Mouse (Mus musculus) G1E (cell line): ENCODE measurements around the gene Pkig. TPM values are rescaled to one million over a fixed set of nuclear protein-coding genes. Genes with fewer than 3 reads are reported as not detected.

Experiments used
- ATAC-seq: 2 replicates; pipeline ENCODE4 v1.8.0; 2016; ENCODE audit warnings: mild to moderate bottlenecking; ENCODE audit not compliant: insufficient number of reproducible peaks, poor library complexity, low FRiP score, severe bottlenecking; ENCODE audit errors: extremely low read depth
- DNase-seq: peaks from one replicate; pipeline ENCODE4 v3.0.0; 2012; ENCODE audit warnings: low spot score
- H3K27me3 ChIP-seq: 2 replicates; pipeline ENCODE4 v1.6.1; 2012; ENCODE audit warnings: mild to moderate bottlenecking, low read length, inconsistent platforms; ENCODE audit not compliant: insufficient read depth
- H3K36me3 ChIP-seq: replicated peaks from 2 replicates; pipeline ENCODE3; 2012; ENCODE audit warnings: mild to moderate bottlenecking, inconsistent platforms
- H3K4me1 ChIP-seq: 2 replicates; pipeline ENCODE4 v1.6.1; 2012; ENCODE audit warnings: low read depth, low read length, inconsistent platforms, mixed read lengths; ENCODE audit not compliant: insufficient read depth
- H3K4me3 ChIP-seq: 2 replicates; pipeline ENCODE4 v1.5.1; 2012; ENCODE audit warnings: low read depth, mild to moderate bottlenecking, inconsistent platforms, low read length, moderate library complexity, mixed read lengths
- H3K9me3 ChIP-seq: replicated peaks from 2 replicates; pipeline ENCODE4 v1.6.1; 2012; ENCODE audit warnings: inconsistent platforms
- CTCF ChIP-seq: IDR thresholded peaks from 2 replicates; pipeline ENCODE4 v1.5.1; 2012; ENCODE audit warnings: low read depth, low read length, inconsistent platforms, mixed read lengths
- GATA1 ChIP-seq: IDR thresholded peaks from 2 replicates; pipeline ENCODE4 v1.6.1; 2012; ENCODE audit warnings: borderline replicate concordance, low read length, inconsistent platforms, mixed read lengths
- GATA2 ChIP-seq: IDR thresholded peaks from 2 replicates; pipeline ENCODE4 v1.6.1; 2012; ENCODE audit warnings: low read depth, low read length, inconsistent platforms, borderline replicate concordance
- POLR2AphosphoS5 ChIP-seq: IDR thresholded peaks from 2 replicates; pipeline ENCODE4 v1.6.1; 2012; ENCODE audit warnings: low read depth, low read length, inconsistent platforms; ENCODE audit not compliant: insufficient replicate concordance
- TAL1 ChIP-seq: conservative IDR thresholded peaks from 2 replicates; pipeline ENCODE4 v1.6.1; 2012; ENCODE audit warnings: low read depth, low read length, inconsistent platforms, mixed read lengths
- polyA plus RNA-seq: library from polyadenylated mRNA; stranded (reverse); fragments of >175 nt; gene quantifications from 2 replicates; pipeline ENCODE4 v1.2.3, GENCODE M21; 2012
- total RNA-seq, 2 experiments: library from RNA; stranded (forward) in 1 of 2; stranded (reverse) in 1 of 2; fragments of 200-1000 nt in 1 of 2; fragments of >200 nt in 1 of 2; fragmentation: Nextera tagmentation in 1 of 2; gene quantifications; 2 replicates each; pipeline ENCODE4 v1.2.3; 2014 to 2017

Pkig gene
- total and polyA plus RNA-seq, 3 experiments = 28.8 to 166 (median 47.9) TPM

DNA sequence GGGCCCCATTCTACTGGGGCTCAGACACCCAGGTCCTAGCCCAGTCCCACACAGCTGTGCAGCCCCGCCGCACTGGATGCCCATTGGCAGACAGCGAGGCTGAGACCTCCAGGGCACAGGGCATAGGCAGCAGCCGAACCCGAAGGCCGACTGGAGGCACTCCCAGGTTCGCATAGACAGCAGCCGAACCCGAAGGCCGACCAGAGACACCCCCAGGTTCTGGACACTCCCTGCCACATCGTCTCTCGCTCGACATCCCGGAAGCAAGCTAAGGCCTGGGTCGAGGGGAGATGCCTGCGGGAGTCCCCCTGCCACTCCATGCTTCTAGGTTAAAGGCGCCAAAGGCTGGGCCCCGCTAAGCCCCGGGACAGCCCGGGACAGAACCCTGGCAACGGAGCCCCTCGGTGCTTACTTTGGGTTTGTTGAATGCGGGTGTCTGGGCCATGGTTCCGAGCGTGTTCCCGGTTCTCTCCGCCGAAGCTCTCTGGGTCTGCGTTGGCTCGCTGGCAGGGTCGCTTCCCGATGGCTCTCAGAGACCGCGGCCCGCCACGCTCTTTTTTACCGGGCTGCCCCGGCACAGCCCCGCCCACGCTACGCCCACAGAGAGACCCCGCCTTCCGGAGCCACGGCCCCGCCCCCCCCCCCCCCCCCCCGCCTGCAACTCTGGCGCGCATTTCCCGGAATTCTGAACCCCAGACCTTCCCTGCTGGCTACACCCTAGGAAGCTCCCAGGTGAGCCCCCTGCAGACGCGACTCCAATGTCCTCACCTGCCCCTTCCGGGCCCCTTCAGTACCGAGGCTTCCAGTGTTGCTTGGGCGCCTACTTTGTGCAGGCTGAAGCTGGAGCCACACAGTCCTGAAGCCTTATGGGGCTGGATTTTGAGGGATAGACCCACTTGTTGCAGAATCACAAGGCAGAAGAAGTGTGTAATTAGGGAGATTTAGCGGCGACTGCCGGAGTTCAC is 91.7 kb downstream of the Pkig start, which contains the start of gene Ada:
Gene Ada (minus strand): TSS at position 593 of the 965 bp plus-strand sequence.
- peak; percentile 54; the same call in 1 of the 2 replicates for ATAC-seq
- Histone ChIP-seq H3K4me1 (peaks cover 11% of the 10 kb centered on the region), H3K36me3 (no peaks in the 10 kb centered on the region)

GRCm38 (mm10) chr2:163754228-163754627 is 96.0 kb downstream of the Pkig start:
- no peak for ATAC-seq
- no peak for DNase-seq
- TF ChIP-seq POLR2AphosphoS5 = no peak
- TF ChIP-seq GATA2 = no peak
- TF ChIP-seq CTCF = no peak
- no peak for TF ChIP-seq GATA1
- no peak for TF ChIP-seq TAL1
- Histone ChIP-seq H3K4me3 (no peak overlapping the region), H3K27me3 (peaks cover 41% of the 10 kb centered on the region), H3K9me3 (no peaks in the 10 kb centered on the region), H3K36me3 (no peaks in the 10 kb centered on the region), H3K4me1 (peaks cover 11% of the 10 kb centered on the region)

More for the DNA sequence above, 91.7 kb downstream of the Pkig start, which contains the start of gene Ada:
- peak; percentile 33 for DNase-seq
- peak within 1 kb of the TSS; percentile 67; the same call in 1 of the 2 replicates for H3K4me3 ChIP-seq
- H3K27me3 ChIP-seq = peaks cover 68% of the 10 kb centered on the region
- no peak for TF ChIP-seq CTCF
- TF ChIP-seq TAL1 = no peak
- TF ChIP-seq GATA1 = no peak
- TF ChIP-seq POLR2AphosphoS5 = no peak
- no peak for TF ChIP-seq GATA2
- no peaks in the 10 kb centered on the region for H3K9me3 ChIP-seq

GRCm38 (mm10) chr2:163756723-163757122 is 98.5 kb downstream of the Pkig start:
- Histone ChIP-seq H3K27me3 (peaks cover 18% of the 10 kb centered on the region), H3K4me3 (no peak overlapping the region), H3K36me3 (no peaks in the 10 kb centered on the region), H3K9me3 (no peaks in the 10 kb centered on the region), H3K4me1 (no peaks in the 10 kb centered on the region)
- TF ChIP-seq POLR2AphosphoS5 = no peak
- no peak for TF ChIP-seq GATA1
- no peak for TF ChIP-seq GATA2
- no peak for TF ChIP-seq CTCF
- TF ChIP-seq TAL1 = no peak
- ATAC-seq (no peak), DNase-seq (no peak)

DNA sequence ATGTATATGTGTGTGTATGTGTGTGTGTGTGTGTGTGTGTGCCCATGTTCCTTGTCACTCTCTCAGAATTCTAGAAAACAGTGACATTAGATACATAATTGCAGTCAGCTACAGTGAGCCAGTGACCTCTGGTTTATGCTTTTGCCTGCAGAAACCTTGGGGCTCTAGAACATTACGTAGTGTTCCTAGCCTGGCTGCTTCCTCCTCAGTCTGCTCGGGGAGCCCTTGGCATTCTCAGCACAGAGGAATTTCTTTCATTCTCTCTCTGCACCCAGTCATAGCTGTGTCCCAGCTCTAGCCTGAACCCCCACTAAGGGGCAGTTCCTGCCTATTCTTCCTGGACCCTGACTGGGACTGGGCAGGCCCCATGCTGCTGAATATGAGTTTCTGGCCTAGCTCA is 100.0 kb downstream of the Pkig start:
- peaks cover 6% of the 10 kb centered on the region for H3K27me3 ChIP-seq
- H3K4me1 ChIP-seq = no peaks in the 10 kb centered on the region
- DNase-seq (no peak), ATAC-seq (no peak)
- no peaks in the 10 kb centered on the region for H3K9me3 ChIP-seq
- no peak for TF ChIP-seq GATA1
- TF ChIP-seq GATA2 = no peak
- no peak for TF ChIP-seq CTCF
- TF ChIP-seq POLR2AphosphoS5 = no peak
- no peak for TF ChIP-seq TAL1
- no peaks in the 10 kb centered on the region for H3K36me3 ChIP-seq
- H3K4me3 ChIP-seq = no peak overlapping the region

DNA sequence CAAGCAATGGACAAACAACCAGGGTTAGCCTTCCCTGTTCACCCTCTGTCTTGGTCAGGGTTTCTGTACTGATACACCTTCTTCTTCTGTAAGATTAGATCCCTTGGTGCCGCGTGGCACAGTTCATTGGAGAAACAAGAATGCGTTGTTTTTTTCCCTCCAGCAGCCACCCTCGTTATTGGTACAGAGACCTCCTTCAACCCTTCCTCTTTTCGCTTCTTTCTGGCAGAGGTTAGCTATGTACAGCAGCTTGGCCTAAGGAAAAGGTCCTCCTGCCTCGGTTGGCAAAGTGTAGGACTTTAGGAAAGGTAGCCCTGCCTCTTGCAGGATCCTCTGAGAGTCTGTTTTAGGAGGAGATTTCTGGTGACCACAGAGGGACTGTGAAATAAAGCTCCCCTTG is 102.4 kb downstream of the Pkig start:
- DNase-seq (no peak), ATAC-seq (no peak)
- TF ChIP-seq TAL1 (no peak), GATA1 (no peak), POLR2AphosphoS5 (no peak), GATA2 (no peak)
- Histone ChIP-seq H3K4me3 (no peak overlapping the region), H3K4me1 (no peaks in the 10 kb centered on the region), H3K36me3 (no peaks in the 10 kb centered on the region), H3K9me3 (no peaks in the 10 kb centered on the region), H3K27me3 (peaks cover 4% of the 10 kb centered on the region; the same call in 1 of the 2 replicates)

DNA sequence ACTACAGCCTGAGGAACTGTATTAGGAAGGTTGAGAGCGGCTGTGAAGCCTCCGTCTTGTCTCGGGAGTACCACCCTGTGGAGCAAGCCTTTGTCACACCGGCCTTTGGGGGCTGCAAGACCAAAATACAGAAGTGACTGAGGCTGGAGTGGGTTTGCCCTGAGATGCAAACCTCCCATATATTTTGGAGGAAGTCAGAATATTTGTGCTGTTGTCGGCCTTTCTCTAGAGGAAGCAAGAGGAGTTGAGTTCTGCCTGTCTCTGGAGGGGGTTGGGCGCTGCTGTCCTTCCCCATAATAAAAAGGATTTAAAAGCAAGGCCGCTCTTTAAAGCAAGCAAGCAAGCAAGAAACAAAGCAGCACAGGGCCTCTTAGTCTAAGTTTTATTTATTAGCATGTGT is 103.2 kb downstream of the Pkig start:
- H3K27me3 ChIP-seq = peaks cover 4% of the 10 kb centered on the region; the same call in 1 of the 2 replicates
- no peaks in the 10 kb centered on the region for H3K36me3 ChIP-seq
- H3K4me3 ChIP-seq = no peak overlapping the region
- TF ChIP-seq GATA2 = no peak
- no peak for TF ChIP-seq POLR2AphosphoS5
- no peak for TF ChIP-seq CTCF
- TF ChIP-seq TAL1 = no peak
- no peak for TF ChIP-seq GATA1
- H3K4me1 ChIP-seq = no peaks in the 10 kb centered on the region
- H3K9me3 ChIP-seq = no peaks in the 10 kb centered on the region
- DNase-seq = no peak
- no peak for ATAC-seq
